ENCODE assay signal across 11 mouse cellular contexts in the genomic region with DNA sequence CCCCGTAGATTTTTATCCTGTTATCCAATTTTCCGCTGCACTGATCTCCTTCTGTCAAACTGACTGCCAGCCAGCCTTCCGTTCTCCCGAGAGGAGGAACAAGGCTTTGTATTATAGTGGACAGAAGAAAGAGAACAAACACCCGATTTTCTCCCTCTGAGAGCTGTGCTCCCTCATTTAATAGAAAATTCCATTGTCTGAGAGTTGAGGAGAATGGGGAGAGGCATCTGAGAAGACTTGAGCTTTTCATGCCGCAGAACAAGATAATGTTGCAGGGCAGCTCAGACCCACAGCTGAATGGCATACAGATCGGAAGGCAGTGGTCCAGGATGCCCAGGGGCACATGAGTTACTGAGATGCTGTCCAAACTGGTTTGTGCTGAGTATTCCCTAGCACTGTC.
A peak's percentile ranks its signal among the peaks of the same experiment; 100 is the strongest.
DNase-seq lines count a peak whose midpoint lies in the region; ATAC-seq lines count a peak whose summit lies in the region.
"Had no signal": no experiment of that assay in that cellular context is flagged by ENCODE, and none has a peak within 500 bp of the region (broad histone marks: within the 10 kb centered on the region; RNA-seq: fewer than 3 reads in every experiment).

No protein-coding gene starts in this region.

- no peaks in the 10 kb centered on the region for H3K27me3 ChIP-seq in neural tube, embryonic 11.5 days (ENCODE audit: control insufficient read depth, insufficient read depth, low read length)
- H3K27me3 ChIP-seq in embryonic facial prominence, embryonic 15.5 days = no peaks in the 10 kb centered on the region
- peaks cover 43% of the 10 kb centered on the region for H3K27me3 ChIP-seq in midbrain, embryonic 10.5 days (ENCODE audit: low read depth, poor library complexity, severe bottlenecking)
- H3K27me3 ChIP-seq: liver, embryonic 13.5 days had no signal

- H3K4me2 ChIP-seq in neural tube, embryonic 11.5 days (ENCODE audit: low read depth) = peak overlapping the region; percentile 19; the same call in 1 of the 2 replicates
- peak overlapping the region; percentile 15; the same call in 1 of the 2 replicates for H3K4me2 ChIP-seq in embryonic facial prominence, embryonic 15.5 days (replicated peaks)
- H3K4me2 ChIP-seq: liver, embryonic 13.5 days had no signal

- no peaks in the 10 kb centered on the region for H3K9me3 ChIP-seq in neural tube, embryonic 11.5 days (ENCODE audit: control insufficient read depth, low read length)
- H3K9me3 ChIP-seq in embryonic facial prominence, embryonic 15.5 days (replicated peaks) = no peaks in the 10 kb centered on the region
- no peaks in the 10 kb centered on the region for H3K9me3 ChIP-seq in midbrain, embryonic 10.5 days (replicated peaks)
- H3K9me3 ChIP-seq: liver, embryonic 13.5 days had no signal

- WGBS in neural tube, embryonic 11.5 days = 43% methylated on average over 7 of the region's 7 CpGs
- WGBS in embryonic facial prominence, embryonic 15.5 days = 16% methylated on average over 7 of the region's 7 CpGs
- 18% methylated on average over 7 of the region's 7 CpGs for WGBS in midbrain, embryonic 10.5 days

- H3K36me3 ChIP-seq in neural tube, embryonic 11.5 days (ENCODE audit: control insufficient read depth, insufficient read depth, low read length) = no peaks in the 10 kb centered on the region
- H3K36me3 ChIP-seq in embryonic facial prominence, embryonic 15.5 days = no peaks in the 10 kb centered on the region
- H3K36me3 ChIP-seq in midbrain, embryonic 10.5 days = no peaks in the 10 kb centered on the region
- H3K36me3 ChIP-seq: liver, embryonic 13.5 days had no signal

- no peak overlapping the region; the same call in 1 of the 2 replicates for H3K4me3 ChIP-seq in neural tube, embryonic 11.5 days (ENCODE audit: low read depth, low read length)
- H3K4me3 ChIP-seq in embryonic facial prominence, embryonic 15.5 days (replicated peaks) = no peak overlapping the region
- H3K4me3 ChIP-seq in midbrain, embryonic 10.5 days = peak overlapping the region; percentile 24
- H3K4me3 ChIP-seq: heart, adult 2 months; liver, embryonic 13.5 days had no signal

- H3K4me1 ChIP-seq in neural tube, embryonic 11.5 days (ENCODE audit: control insufficient read depth, insufficient read depth, low read length) = no peaks in the 10 kb centered on the region
- H3K4me1 ChIP-seq in embryonic facial prominence, embryonic 15.5 days = peaks cover 5% of the 10 kb centered on the region
- H3K4me1 ChIP-seq in midbrain, embryonic 10.5 days = peaks cover 49% of the 10 kb centered on the region
- H3K4me1 ChIP-seq: liver, embryonic 13.5 days had no signal

- intact Hi-C loops in gastrocnemius, postnatal 14 days (cut with DNase I; ENCODE audit: low total_unique reads) = no loop called here

- peak; percentile 66 for ATAC-seq in neural tube, embryonic 11.5 days (ENCODE audit: insufficient read depth, low FRiP score, low TSS enrichment)
- peak; percentile 39; the same call in 1 of the 2 replicates for ATAC-seq in embryonic facial prominence, embryonic 15.5 days (ENCODE audit: insufficient number of reproducible peaks, low FRiP score, low TSS enrichment, low read depth)

- H3K9ac ChIP-seq in neural tube, embryonic 11.5 days (ENCODE audit: low read length) = peak overlapping the region; percentile 37; the same call in 1 of the 2 replicates
- H3K9ac ChIP-seq in embryonic facial prominence, embryonic 15.5 days = no peak overlapping the region
- H3K9ac ChIP-seq: liver, embryonic 13.5 days had no signal

- peak overlapping the region; percentile 73 for H3K27ac ChIP-seq in neural tube, embryonic 11.5 days (ENCODE audit: low read depth, low read length)
- no peak overlapping the region for H3K27ac ChIP-seq in embryonic facial prominence, embryonic 15.5 days (replicated peaks)
- H3K27ac ChIP-seq in midbrain, embryonic 10.5 days (replicated peaks) = peak overlapping the region; percentile 79
- H3K27ac ChIP-seq: heart, adult 2 months; liver, embryonic 13.5 days had no signal

- peak; percentile 50 for DNase-seq in neural tube, embryonic 11.5 days (ENCODE audit: low spot score)
- DNase-seq in neural tube, embryonic 10.5 days (ENCODE audit: extremely low spot score, low spot score) = no peak
- peak; percentile 55 for DNase-seq in midbrain, embryonic 10.5 days (ENCODE audit: low spot score)
- DNase-seq in yolk sac, embryonic 10.5 days (ENCODE audit: low spot score) = no peak
- DNase-seq in T-cell, adult 2 months (ENCODE audit: low spot score) = no peak
- DNase-seq in heart, adult 9 months (ENCODE audit: low spot score in 2 of 2) = no peak
- no peak for DNase-seq in gastrocnemius, postnatal 14 days
- DNase-seq: heart, adult 2 months; kidney, postnatal 25 days; liver, embryonic 13.5 days had no signal

Comparison
In these comparisons a context has a peak if more than half of its experiments do, and no peak if none do; other contexts are left out.
1. DNase-seq: peak in neural tube, embryonic 11.5 days (single experiment) and midbrain, embryonic 10.5 days (single experiment); none in neural tube, embryonic 10.5 days (single experiment), yolk sac, embryonic 10.5 days (single experiment), T-cell, adult 2 months (single experiment), heart, adult 9 months (0 of 2) and gastrocnemius, postnatal 14 days (single experiment).